Mouse (Mus musculus) G1E (cell line): ENCODE data around the gene Ankmy2.

Experiments used
- CTCF ChIP-seq: IDR thresholded peaks from 2 replicates; pipeline ENCODE4 v1.5.1; 2012; ENCODE audit warnings: low read depth, low read length, inconsistent platforms, mixed read lengths
- GATA1 ChIP-seq: IDR thresholded peaks from 2 replicates; pipeline ENCODE4 v1.6.1; 2012; ENCODE audit warnings: borderline replicate concordance, low read length, inconsistent platforms, mixed read lengths
- POLR2AphosphoS5 ChIP-seq: IDR thresholded peaks from 2 replicates; pipeline ENCODE4 v1.6.1; 2012; ENCODE audit warnings: low read depth, low read length, inconsistent platforms; ENCODE audit not compliant: insufficient replicate concordance
- TAL1 ChIP-seq: conservative IDR thresholded peaks from 2 replicates; pipeline ENCODE4 v1.6.1; 2012; ENCODE audit warnings: low read depth, low read length, inconsistent platforms, mixed read lengths

DNA sequence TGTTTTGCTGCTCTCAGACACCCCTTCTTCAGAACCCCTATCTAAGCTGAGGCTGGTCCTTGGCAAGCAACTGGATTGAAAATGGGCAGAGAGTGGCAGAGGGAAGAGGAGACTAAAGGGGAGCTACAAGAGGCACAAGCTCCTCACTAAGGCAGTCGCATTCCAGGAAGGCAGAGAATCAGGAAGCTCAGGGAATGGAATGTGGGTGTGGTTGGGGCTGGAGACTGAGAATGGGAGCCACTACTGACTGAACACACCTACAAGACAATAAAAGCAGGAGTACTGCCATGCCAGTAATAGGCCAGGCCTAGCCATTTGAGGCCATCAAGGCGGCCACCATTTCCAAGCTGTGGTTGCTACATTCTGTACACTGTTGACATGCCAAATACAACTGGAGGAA lies 74.5 kb downstream of the Ankmy2 start:
- no peak for TF ChIP-seq CTCF
- no peak for TF ChIP-seq TAL1
- TF ChIP-seq GATA1, result no peak
- TF ChIP-seq POLR2AphosphoS5, result no peak
